Mouse (Mus musculus): ENCODE data around the gene Plekhg1. TPM values are rescaled to one million over a fixed set of nuclear protein-coding genes. Genes with fewer than 3 reads are reported as not detected.

Plekhg1 gene
- polyA plus RNA-seq, 2 experiments = 14.3 to 20.9 TPM

DNA sequence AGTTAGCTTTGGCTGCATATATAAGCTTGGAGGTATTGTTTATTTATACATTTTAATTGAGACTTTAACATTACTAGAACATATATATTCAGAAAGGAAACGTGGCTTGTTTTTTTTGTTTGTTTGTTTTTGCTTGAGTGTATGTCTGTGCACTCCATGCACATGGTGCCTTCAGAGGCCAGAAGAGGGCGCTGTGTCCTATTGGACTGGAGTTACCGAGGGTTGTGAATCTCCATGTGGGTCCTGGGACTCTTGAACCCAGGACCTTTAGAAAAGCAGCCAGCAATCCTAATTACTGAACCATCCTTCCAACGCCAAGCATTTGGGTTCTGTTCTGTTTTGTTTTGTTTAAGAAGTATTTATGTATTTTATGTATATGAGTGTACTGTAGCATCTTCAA lies 255.1 kb downstream of the Plekhg1 start:
- ATAC-seq (ENCODE audit: low FRiP score, low read depth) = no peak
- TF ChIP-seq POLR2A (IDR thresholded peaks at IDR 0.05; ENCODE audit: borderline replicate concordance, extremely low read depth, insufficient read depth, insufficient read length) = no peak

DNA sequence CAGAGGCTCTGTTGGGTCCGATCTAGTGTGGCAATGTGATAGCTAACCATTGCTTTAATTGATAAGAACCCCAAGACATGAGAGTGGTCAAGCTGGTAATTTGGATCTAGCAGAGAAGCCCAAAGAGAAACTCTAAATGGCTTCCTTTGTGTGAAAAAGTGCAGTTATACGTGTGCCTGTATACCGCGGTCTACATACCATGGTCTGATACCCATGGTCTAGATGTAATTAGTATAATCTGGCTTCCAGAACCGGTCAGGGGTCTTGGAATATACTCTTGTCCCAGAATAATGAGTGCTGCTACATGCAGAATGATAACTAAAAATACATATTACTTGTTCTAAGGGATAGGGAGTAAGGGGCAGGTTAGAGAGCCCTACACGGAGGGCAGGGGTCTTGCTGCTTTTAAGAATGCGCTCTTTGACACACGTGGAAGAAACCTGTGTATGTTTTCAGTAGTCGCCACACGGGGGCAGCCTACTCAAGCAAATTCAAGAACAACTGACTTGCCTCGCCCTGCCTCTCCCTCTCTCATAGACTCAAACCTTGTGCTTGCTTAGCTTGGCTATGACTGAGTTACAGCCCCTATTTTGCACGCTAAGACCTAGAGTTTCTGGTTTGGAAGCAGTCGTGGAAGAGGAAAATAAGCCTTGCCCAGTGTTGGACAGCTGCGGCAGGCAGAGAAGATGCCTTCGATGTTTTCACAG lies 256.2 kb downstream of the Plekhg1 start:
- WGBS = 50% methylated on average over 15 of the region's 15 CpGs
- Histone ChIP-seq H3K9me3 (ENCODE audit: control insufficient read depth, low read length) (no peaks in the 10 kb centered on the region), H3K4me2 (replicated peaks; ENCODE audit: low read depth, low read length, severe bottlenecking) (no peak overlapping the region), H3K27ac (replicated peaks; ENCODE audit: low read depth, low read length) (no peak overlapping the region), H3K36me3 (ENCODE audit: control insufficient read depth, insufficient read depth, low read length) (peaks cover 7% of the 10 kb centered on the region), H3K9ac (ENCODE audit: low read depth, low read length, severe bottlenecking) (no peak overlapping the region), H3K4me1 (ENCODE audit: control insufficient read depth, insufficient read depth, low read length) (no peaks in the 10 kb centered on the region), H3K27me3 (ENCODE audit: control insufficient read depth, insufficient read depth, low read length) (no peaks in the 10 kb centered on the region), H3K4me3 (replicated peaks; ENCODE audit: low read length) (no peak overlapping the region)
- TF ChIP-seq POLR2A (IDR thresholded peaks at IDR 0.05; ENCODE audit: borderline replicate concordance, extremely low read depth, insufficient read depth, insufficient read length) = no peak
- ATAC-seq (ENCODE audit: low FRiP score, low read depth) (peak; percentile 70), DNase-seq (ENCODE audit: low spot score) (peak; percentile 81)

More for the DNA sequence above, 255.1 kb downstream of the Plekhg1 start:
- H3K4me1 ChIP-seq (ENCODE audit: control insufficient read depth, insufficient read depth, low read length) = no peaks in the 10 kb centered on the region
- H3K36me3 ChIP-seq (ENCODE audit: control insufficient read depth, insufficient read depth, low read length) = peaks cover 9% of the 10 kb centered on the region
- H3K9me3 ChIP-seq (ENCODE audit: control insufficient read depth, low read length) = no peaks in the 10 kb centered on the region
- H3K9ac ChIP-seq (ENCODE audit: low read depth, low read length, severe bottlenecking) = no peak overlapping the region
- DNase-seq (ENCODE audit: low spot score) = no peak
- H3K27me3 ChIP-seq (ENCODE audit: control insufficient read depth, insufficient read depth, low read length) = no peaks in the 10 kb centered on the region
- no peak overlapping the region for H3K4me2 ChIP-seq (replicated peaks; ENCODE audit: low read depth, low read length, severe bottlenecking)
- 80% methylated on average over 4 of the region's 4 CpGs for WGBS
- no peak overlapping the region for H3K27ac ChIP-seq (replicated peaks; ENCODE audit: low read depth, low read length)
- H3K4me3 ChIP-seq (replicated peaks; ENCODE audit: low read length) = no peak overlapping the region

DNA sequence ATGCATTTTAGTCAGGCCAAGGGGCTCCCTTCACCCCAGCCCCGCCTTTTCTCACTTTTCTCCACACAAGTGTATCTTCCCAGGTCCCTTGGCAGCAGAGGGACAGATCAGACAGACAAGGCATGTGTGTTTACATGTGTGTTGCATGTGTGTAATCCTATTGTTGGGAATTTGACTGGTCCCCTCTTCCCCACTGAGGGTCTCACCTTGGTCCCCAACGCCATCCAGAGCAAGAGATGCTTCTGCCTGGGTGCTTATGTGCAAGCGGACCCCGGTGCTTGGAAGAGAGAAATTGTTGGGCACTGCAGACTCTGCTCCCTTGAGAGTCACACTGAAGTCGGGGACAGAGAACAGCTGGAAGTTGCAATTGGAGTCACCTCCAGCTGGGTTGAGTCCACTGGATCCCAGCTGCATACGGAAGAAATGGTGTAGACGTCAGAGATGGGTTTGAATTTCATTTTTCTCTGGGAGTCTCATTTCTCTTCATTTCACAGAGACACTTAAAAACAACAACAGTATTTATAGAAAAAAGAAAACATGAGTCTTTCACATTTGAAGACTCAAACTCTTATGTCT lies 257.8 kb downstream of the Plekhg1 start:
- TF ChIP-seq POLR2A (IDR thresholded peaks at IDR 0.05; ENCODE audit: borderline replicate concordance, extremely low read depth, insufficient read depth, insufficient read length) = no peak
- Histone ChIP-seq H3K36me3 (ENCODE audit: control insufficient read depth, insufficient read depth, low read length) (peaks cover 7% of the 10 kb centered on the region), H3K9ac (ENCODE audit: low read depth, low read length, severe bottlenecking) (no peak overlapping the region), H3K4me3 (replicated peaks; ENCODE audit: low read length) (no peak overlapping the region), H3K9me3 (ENCODE audit: control insufficient read depth, low read length) (no peaks in the 10 kb centered on the region), H3K27me3 (ENCODE audit: control insufficient read depth, insufficient read depth, low read length) (no peaks in the 10 kb centered on the region), H3K4me2 (replicated peaks; ENCODE audit: low read depth, low read length, severe bottlenecking) (no peak overlapping the region), H3K27ac (replicated peaks; ENCODE audit: low read depth, low read length) (no peak overlapping the region), H3K4me1 (ENCODE audit: control insufficient read depth, insufficient read depth, low read length) (no peaks in the 10 kb centered on the region)
- WGBS = 82% methylated on average over 7 of the region's 7 CpGs
- ATAC-seq (ENCODE audit: low FRiP score, low read depth) = no peak
- no peak for DNase-seq (ENCODE audit: low spot score)

DNA sequence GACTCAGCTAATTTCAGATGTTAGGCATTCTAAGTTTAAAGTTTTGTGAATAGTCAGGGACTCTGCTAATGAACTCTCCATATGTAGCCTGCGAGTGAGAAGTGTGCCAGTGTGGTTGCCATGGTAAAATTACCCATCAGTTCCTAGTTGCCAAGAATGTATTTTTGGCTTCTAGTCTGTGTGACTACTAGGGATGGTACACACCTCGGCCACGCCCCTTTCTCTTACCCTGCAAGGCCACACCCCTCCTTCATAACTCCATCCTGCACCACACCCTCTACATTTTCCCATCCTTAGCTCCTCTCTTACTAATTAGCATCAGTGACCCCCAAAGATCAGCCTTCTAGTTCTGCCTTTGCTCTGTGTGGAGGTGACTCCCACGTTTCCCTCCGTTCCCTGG lies 262.5 kb downstream of the Plekhg1 start:
- H3K9me3 ChIP-seq (ENCODE audit: control insufficient read depth, low read length) = no peaks in the 10 kb centered on the region
- no peak for TF ChIP-seq POLR2A (IDR thresholded peaks at IDR 0.05; ENCODE audit: borderline replicate concordance, extremely low read depth, insufficient read depth, insufficient read length)
- H3K4me1 ChIP-seq (ENCODE audit: control insufficient read depth, insufficient read depth, low read length) = peaks cover 14% of the 10 kb centered on the region
- no peak overlapping the region for H3K4me2 ChIP-seq (replicated peaks; ENCODE audit: low read depth, low read length, severe bottlenecking)
- H3K27me3 ChIP-seq (ENCODE audit: control insufficient read depth, insufficient read depth, low read length) = no peaks in the 10 kb centered on the region
- 85% methylated on average over 5 of the region's 5 CpGs for WGBS
- H3K36me3 ChIP-seq (ENCODE audit: control insufficient read depth, insufficient read depth, low read length) = peaks cover 2% of the 10 kb centered on the region
- no peak overlapping the region for H3K9ac ChIP-seq (ENCODE audit: low read depth, low read length, severe bottlenecking)
- H3K4me3 ChIP-seq (replicated peaks; ENCODE audit: low read length) = no peak overlapping the region
- H3K27ac ChIP-seq (replicated peaks; ENCODE audit: low read depth, low read length) = no peak overlapping the region
- ATAC-seq (ENCODE audit: low FRiP score, low read depth) = no peak
- no peak for DNase-seq (ENCODE audit: low spot score)

DNA sequence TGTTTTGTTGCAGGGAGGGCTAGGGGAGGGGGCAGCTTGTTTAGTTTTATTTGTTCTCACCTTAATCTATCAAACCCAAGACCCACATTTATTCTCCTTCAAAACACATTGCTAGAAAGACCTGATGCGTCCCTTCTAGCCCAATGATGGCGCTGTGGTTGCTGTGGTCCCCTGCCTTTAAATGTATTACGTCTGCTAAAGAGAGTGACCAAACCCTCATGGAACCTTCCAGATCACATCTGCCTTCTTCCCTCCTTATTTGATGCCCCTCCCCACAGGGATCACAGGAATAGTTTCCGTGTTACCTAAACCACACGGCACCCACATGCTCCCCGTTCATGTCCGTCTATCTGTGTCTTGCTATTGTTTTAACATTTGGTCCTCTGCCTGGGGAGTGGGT lies 265.0 kb downstream of the Plekhg1 start:
- TF ChIP-seq POLR2A (IDR thresholded peaks at IDR 0.05; ENCODE audit: borderline replicate concordance, extremely low read depth, insufficient read depth, insufficient read length) = no peak
- peaks cover 14% of the 10 kb centered on the region for H3K4me1 ChIP-seq (ENCODE audit: control insufficient read depth, insufficient read depth, low read length)
- no peaks in the 10 kb centered on the region for H3K9me3 ChIP-seq (ENCODE audit: control insufficient read depth, low read length)
- 0 out of 2 replicates have a peak overlapping the region, but pooled peaks have one; percentile 30 for H3K27ac ChIP-seq (replicated peaks; ENCODE audit: low read depth, low read length)
- H3K9ac ChIP-seq (ENCODE audit: low read depth, low read length, severe bottlenecking) = no peak overlapping the region
- no peak for ATAC-seq (ENCODE audit: low FRiP score, low read depth)
- H3K4me2 ChIP-seq (replicated peaks; ENCODE audit: low read depth, low read length, severe bottlenecking) = no peak overlapping the region
- H3K36me3 ChIP-seq (ENCODE audit: control insufficient read depth, insufficient read depth, low read length) = peaks cover 8% of the 10 kb centered on the region; the same call in 1 of the 2 replicates
- H3K27me3 ChIP-seq (ENCODE audit: control insufficient read depth, insufficient read depth, low read length) = no peaks in the 10 kb centered on the region
- peak; percentile 49 for DNase-seq (ENCODE audit: low spot score)
- no peak overlapping the region for H3K4me3 ChIP-seq (replicated peaks; ENCODE audit: low read length)
- WGBS = 73% methylated on average over 7 of the region's 7 CpGs

All from limb, embryonic 14.5 days (tissue).